Mouse (Mus musculus) midbrain, embryonic 11.5 days (tissue): Measurements from ENCODE around the gene Cdk17. TPM values are rescaled to one million over a fixed set of nuclear protein-coding genes. Genes with fewer than 3 reads are reported as not detected.

Experiments used
- ATAC-seq: fragments of 200-750 bp; cut with Nextera tagmentation; 2 replicates; pipeline ENCODE4 v1.8.0; 2017; ENCODE audit warnings: moderate TSS enrichment, moderate library complexity; ENCODE audit not compliant: low FRiP score
- DNase-seq: peaks from one replicate; pipeline ENCODE4 v3.0.0; 2015; ENCODE audit warnings: low spot score; ENCODE audit errors: missing footprints
- H3K27ac ChIP-seq: fragments of 300-500 bp; sonication (generic); 2 replicates; pipeline ENCODE4 v1.5.1; 2014; ENCODE audit warnings: low read depth, low read length
- H3K27me3 ChIP-seq: fragments of 300-500 bp; sonication (generic); 2 replicates; pipeline ENCODE4 v1.6.1; 2014; ENCODE audit warnings: mild to moderate bottlenecking, low read length, moderate library complexity, mixed read lengths; ENCODE audit not compliant: control insufficient read depth, insufficient read depth
- H3K36me3 ChIP-seq: fragments of 300-500 bp; sonication (generic); 2 replicates; pipeline ENCODE4 v1.6.1; 2014; ENCODE audit warnings: mild to moderate bottlenecking, low read length, moderate library complexity, mixed read lengths; ENCODE audit not compliant: control insufficient read depth, insufficient read depth
- H3K4me1 ChIP-seq: fragments of 300-500 bp; sonication (generic); 2 replicates; pipeline ENCODE4 v1.6.1; 2014; ENCODE audit warnings: low read length; ENCODE audit not compliant: control insufficient read depth, insufficient read depth
- H3K4me2 ChIP-seq: fragments of 300-500 bp; sonication (generic); 2 replicates; pipeline ENCODE4 v1.6.1; 2014; ENCODE audit warnings: mild to moderate bottlenecking, moderate library complexity
- H3K4me3 ChIP-seq: fragments of 300-500 bp; sonication (generic); 2 replicates; pipeline ENCODE4 v1.5.1; 2014; ENCODE audit warnings: low read depth, low read length
- H3K9ac ChIP-seq: fragments of 300-500 bp; sonication (generic); 2 replicates; pipeline ENCODE4 v1.6.1; 2014; ENCODE audit warnings: low read length
- H3K9me3 ChIP-seq: fragments of 300-500 bp; sonication (generic); 2 replicates; pipeline ENCODE4 v1.6.1; 2016; ENCODE audit warnings: low read length; ENCODE audit not compliant: control insufficient read depth
- WGBS: fragments of 180-500 bp; shearing (Covaris S2); extraction: QIAGEN DNeasy Blood & Tissue Kit; methylation state at CpG from one replicate; pipeline ENCODE4 v1.1.7; 2014; 5-methylcytosine and 5-hydroxymethylcytosine counted together
- polyA plus RNA-seq: library from polyadenylated mRNA; unstranded; fragments of >200 nt; fragmentation: Nextera tagmentation; extraction: Ambion mirVana; gene quantifications from 2 replicates; pipeline ENCODE4 v1.2.1, GENCODE M21; 2014

The Cdk17 gene
- polyA plus RNA-seq, 1 experiment from 2014 or later: 36.8 TPM

- Histone ChIP-seq H3K9me3 (no peaks in the 10 kb centered on the region), H3K27me3 (no peaks in the 10 kb centered on the region), H3K9ac (no peak overlapping the region), H3K4me3 (no peak overlapping the region), H3K27ac (no peak overlapping the region), H3K4me2 (no peak overlapping the region), H3K36me3 (no peaks in the 10 kb centered on the region), H3K4me1 (peaks cover 8% of the 10 kb centered on the region; the same call in 1 of the 2 replicates)
- DNase-seq (no peak), ATAC-seq (no peak)
- 89% methylated on average over 3 of the region's 3 CpGs for WGBS
These were observed 38.3 kb downstream of the Cdk17 start for GRCm38 (mm10) chr10:93198958-93199357.

DNA sequence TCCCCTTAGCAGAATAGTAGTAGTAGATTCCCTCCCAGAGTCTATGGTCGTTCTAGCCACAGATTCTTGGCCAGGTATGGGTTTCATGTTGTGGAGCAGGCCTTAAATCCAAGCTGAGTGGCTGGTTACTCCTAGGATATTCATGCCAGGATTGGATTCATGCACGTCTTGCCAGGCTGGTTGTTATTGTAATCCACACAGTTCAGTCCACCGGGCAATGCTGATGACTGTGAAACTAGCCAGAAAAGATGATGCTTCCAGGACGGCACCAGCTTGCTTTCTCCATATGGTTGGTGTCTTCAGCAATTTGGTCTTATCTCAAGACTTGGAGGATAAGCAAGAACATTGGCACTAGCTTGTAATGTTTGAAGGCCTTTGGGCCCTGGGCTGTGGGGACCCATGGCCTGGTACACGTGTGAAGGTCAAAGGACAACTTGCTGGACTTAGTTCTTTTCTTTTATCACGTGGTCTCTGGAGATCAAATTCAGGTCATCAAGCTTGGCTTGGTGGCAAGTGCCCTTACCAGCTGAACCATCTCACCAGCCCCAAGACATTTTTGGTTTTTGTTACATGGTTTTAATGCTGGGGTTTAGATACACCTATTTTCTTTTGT is 41.3 kb downstream of the Cdk17 start:
- Histone ChIP-seq H3K9me3 (no peaks in the 10 kb centered on the region), H3K36me3 (no peaks in the 10 kb centered on the region), H3K4me1 (no peaks in the 10 kb centered on the region), H3K9ac (no peak overlapping the region), H3K4me3 (no peak overlapping the region), H3K27ac (no peak overlapping the region), H3K4me2 (no peak overlapping the region), H3K27me3 (no peaks in the 10 kb centered on the region)
- no peak for DNase-seq
- WGBS: 94% methylated on average over 6 of the region's 6 CpGs
- ATAC-seq: no peak

GRCm38 (mm10) chr10:93205287-93205956 is 44.7 kb downstream of the Cdk17 start:
- Histone ChIP-seq H3K4me2 (no peak overlapping the region), H3K27ac (no peak overlapping the region), H3K9me3 (no peaks in the 10 kb centered on the region), H3K4me1 (no peaks in the 10 kb centered on the region), H3K36me3 (no peaks in the 10 kb centered on the region), H3K4me3 (no peak overlapping the region), H3K27me3 (no peaks in the 10 kb centered on the region), H3K9ac (no peak overlapping the region)
- no peak for DNase-seq
- ATAC-seq: no peak
- WGBS: 86% methylated on average over 4 of the region's 4 CpGs

GRCm38 (mm10) chr10:93207176-93207575 is 46.5 kb downstream of the Cdk17 start:
- Histone ChIP-seq H3K4me3 (no peak overlapping the region), H3K27me3 (no peaks in the 10 kb centered on the region), H3K9me3 (no peaks in the 10 kb centered on the region), H3K4me2 (no peak overlapping the region), H3K36me3 (no peaks in the 10 kb centered on the region), H3K4me1 (no peaks in the 10 kb centered on the region), H3K9ac (no peak overlapping the region), H3K27ac (no peak overlapping the region)
- WGBS: 86% methylated on average over 5 of the region's 5 CpGs
- DNase-seq (no peak), ATAC-seq (no peak)

- H3K4me3 ChIP-seq: no peak overlapping the region
- H3K9ac ChIP-seq: no peak overlapping the region
- H3K36me3 ChIP-seq: peaks cover 16% of the 10 kb centered on the region
- H3K4me2 ChIP-seq: no peak overlapping the region
- H3K9me3 ChIP-seq: peaks cover 3% of the 10 kb centered on the region; the same call in 1 of the 2 replicates
- no peak for DNase-seq
- ATAC-seq: no peak
- H3K4me1 ChIP-seq: no peaks in the 10 kb centered on the region
- no peaks in the 10 kb centered on the region for H3K27me3 ChIP-seq
- H3K27ac ChIP-seq: no peak overlapping the region
- 86% methylated on average over 2 of the region's 2 CpGs for WGBS
These were observed 52.0 kb downstream of the Cdk17 start for GRCm38 (mm10) chr10:93212699-93213098.

DNA sequence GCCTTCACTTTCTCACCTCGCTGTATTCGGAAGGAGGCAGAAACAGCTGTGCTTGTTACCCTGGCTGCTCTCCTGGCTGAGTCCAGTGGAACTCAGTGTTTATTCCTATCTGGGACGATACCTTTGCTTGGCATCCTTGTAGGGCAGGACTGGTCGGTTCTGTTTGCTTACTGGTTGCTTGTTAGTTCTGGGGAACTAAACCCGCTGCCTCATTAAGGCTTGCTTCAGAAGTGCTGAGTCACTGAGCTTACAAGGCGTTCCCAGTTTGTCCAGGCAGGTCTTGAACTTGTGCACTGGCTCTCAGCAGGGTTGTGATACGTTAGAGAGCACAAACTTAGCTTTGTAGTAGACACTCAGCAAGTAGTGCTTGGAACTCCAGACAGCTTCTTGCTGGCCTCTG is 52.7 kb downstream of the Cdk17 start:
- Histone ChIP-seq H3K4me2 (no peak overlapping the region), H3K27me3 (no peaks in the 10 kb centered on the region), H3K4me3 (no peak overlapping the region), H3K9me3 (peaks cover 3% of the 10 kb centered on the region; the same call in 1 of the 2 replicates), H3K9ac (no peak overlapping the region), H3K4me1 (no peaks in the 10 kb centered on the region), H3K36me3 (peaks cover 16% of the 10 kb centered on the region), H3K27ac (no peak overlapping the region)
- 89% methylated on average over 7 of the region's 7 CpGs for WGBS
- DNase-seq: no peak
- ATAC-seq: no peak

DNA sequence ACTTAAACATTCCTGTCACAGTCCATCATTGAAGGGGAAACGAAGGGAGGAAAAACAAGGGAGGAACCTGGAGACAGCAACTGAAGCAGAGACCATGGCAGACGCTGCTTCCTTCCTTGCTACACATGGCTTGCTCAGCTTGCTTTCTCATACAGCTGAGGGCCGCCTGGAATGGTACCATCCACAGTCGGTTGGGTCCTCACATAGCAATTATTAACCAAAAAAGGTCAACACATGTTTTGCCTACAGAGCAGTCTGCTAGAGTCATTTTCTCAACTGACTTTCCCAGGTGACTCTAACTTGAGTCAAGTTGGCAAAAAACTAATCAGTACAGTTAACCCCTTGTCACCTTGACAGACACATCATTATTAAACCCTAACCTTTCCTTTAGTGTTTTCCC is 53.6 kb downstream of the Cdk17 start:
- Histone ChIP-seq H3K4me2 (no peak overlapping the region), H3K36me3 (peaks cover 16% of the 10 kb centered on the region), H3K4me3 (no peak overlapping the region), H3K27ac (no peak overlapping the region), H3K9me3 (peaks cover 3% of the 10 kb centered on the region; the same call in 1 of the 2 replicates), H3K27me3 (no peaks in the 10 kb centered on the region), H3K9ac (no peak overlapping the region), H3K4me1 (no peaks in the 10 kb centered on the region)
- ATAC-seq (no peak), DNase-seq (no peak)
- 84% methylated on average over 4 of the region's 4 CpGs for WGBS

- H3K4me2 ChIP-seq: no peak overlapping the region
- no peaks in the 10 kb centered on the region for H3K4me1 ChIP-seq
- 92% methylated on average over 8 of the region's 8 CpGs for WGBS
- H3K9me3 ChIP-seq: peaks cover 3% of the 10 kb centered on the region; the same call in 1 of the 2 replicates
- H3K4me3 ChIP-seq: no peak overlapping the region
- H3K27ac ChIP-seq: no peak overlapping the region
- H3K36me3 ChIP-seq: peaks cover 16% of the 10 kb centered on the region
- DNase-seq (no peak), ATAC-seq (no peak)
- no peaks in the 10 kb centered on the region for H3K27me3 ChIP-seq
- H3K9ac ChIP-seq: no peak overlapping the region
These were observed 54.5 kb downstream of the Cdk17 start for GRCm38 (mm10) chr10:93215051-93215763.

GRCm38 (mm10) chr10:93225751-93226150 is 65.1 kb downstream of the Cdk17 start:
- Histone ChIP-seq H3K4me3 (no peak overlapping the region), H3K27ac (no peak overlapping the region), H3K27me3 (no peaks in the 10 kb centered on the region), H3K9ac (no peak overlapping the region), H3K36me3 (no peaks in the 10 kb centered on the region), H3K4me1 (no peaks in the 10 kb centered on the region), H3K9me3 (no peaks in the 10 kb centered on the region), H3K4me2 (no peak overlapping the region)
- WGBS: 90% methylated on average over 6 of the region's 6 CpGs
- DNase-seq: no peak
- ATAC-seq: no peak
